Comparison of ENCODE assay signal across 21 mouse cellular contexts in the genomic region with DNA sequence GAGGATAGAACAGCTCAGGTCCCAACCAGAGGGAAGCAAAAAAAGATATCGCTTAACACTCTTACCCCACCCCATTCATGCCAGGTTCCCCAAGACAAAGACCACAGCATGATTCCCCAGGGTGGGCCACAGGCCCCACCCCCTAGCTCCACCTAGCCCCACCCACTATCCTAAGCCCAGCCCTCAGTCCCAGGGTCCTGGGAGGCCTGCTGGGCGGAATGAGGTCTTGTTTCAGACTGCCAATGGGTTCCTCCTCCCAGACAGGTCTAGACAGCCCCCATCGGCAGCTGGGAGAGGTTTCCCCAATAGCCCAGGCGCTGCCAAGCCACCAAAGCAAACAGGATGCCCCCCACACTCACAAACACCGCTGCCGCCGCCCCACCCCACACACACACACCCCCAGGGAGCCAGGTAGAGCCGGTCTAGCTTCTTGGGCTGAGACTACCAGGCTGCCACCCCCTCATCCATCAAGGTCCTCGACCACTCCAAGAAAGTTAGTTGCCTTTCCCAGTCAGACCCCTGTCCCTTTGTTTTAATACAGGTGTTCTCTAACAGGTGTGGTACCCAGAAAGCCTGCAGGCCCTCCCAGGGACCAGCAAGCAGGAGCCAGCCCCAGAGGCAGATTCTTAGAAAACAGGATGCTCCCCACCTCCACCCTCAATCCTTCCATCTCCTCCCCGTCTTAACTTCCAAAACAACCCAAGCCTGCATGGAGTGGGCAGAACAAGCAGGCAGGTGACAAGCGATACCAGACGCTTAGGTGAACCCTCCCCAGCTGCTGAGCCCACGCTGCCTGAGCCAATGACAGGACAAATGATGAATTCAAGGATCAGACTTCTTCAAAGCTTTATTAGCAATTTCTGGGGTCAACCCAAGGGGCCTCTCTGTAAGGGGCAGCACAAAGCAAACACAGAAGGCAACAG. TPM values are rescaled to one million over a fixed set of nuclear protein-coding genes. Genes with fewer than 3 reads are reported as not detected.
DNase-seq lines count a peak whose midpoint lies in the region; ATAC-seq and TF ChIP-seq lines count a peak whose summit lies in the region.
"Had no signal": no experiment of that assay in that cellular context is flagged by ENCODE, and none has a peak within 500 bp of the region (broad histone marks: within the 10 kb centered on the region; RNA-seq: fewer than 3 reads in every experiment).

No protein-coding gene starts in this region.

- H3K27me3 ChIP-seq in liver, postnatal 0 days (ENCODE audit: insufficient read depth, low read length) = no peaks in the 10 kb centered on the region
- H3K27me3 ChIP-seq in liver, embryonic 11.5 days (replicated peaks; ENCODE audit: control insufficient read depth, insufficient read depth, low read length) = no peaks in the 10 kb centered on the region
- H3K27me3 ChIP-seq in embryonic facial prominence, embryonic 12.5 days = no peaks in the 10 kb centered on the region
- H3K27me3 ChIP-seq in limb, embryonic 15.5 days = no peaks in the 10 kb centered on the region
- H3K27me3 ChIP-seq in midbrain, embryonic 13.5 days = no peaks in the 10 kb centered on the region
- H3K27me3 ChIP-seq: lung, embryonic 15.5 days had no signal

- DNase-seq in liver, postnatal 0 days = peak; percentile 12
- DNase-seq in liver, embryonic 11.5 days (ENCODE audit: low spot score) = no peak
- peak; percentile 83 for DNase-seq in ES-E14 (ENCODE audit: low read depth, low spot score)
- no peak for DNase-seq in thymus, postnatal 25 days
- DNase-seq: cerebellum, adult 11-12 months; cerebellum, postnatal 36 days; liver had no signal

- H3K27ac ChIP-seq in liver, postnatal 0 days (ENCODE audit: low read depth) = no peak overlapping the region
- no peak overlapping the region for H3K27ac ChIP-seq in liver, embryonic 11.5 days (ENCODE audit: low read depth, low read length)
- H3K27ac ChIP-seq in ES-E14 (ENCODE audit: insufficient read depth, low read depth, low read length, poor library complexity, severe bottlenecking) = peak overlapping the region; percentile 58
- peak overlapping the region; percentile 41; the same call in 1 of the 2 replicates for H3K27ac ChIP-seq in embryonic facial prominence, embryonic 12.5 days
- 0 out of 2 replicates have a peak overlapping the region, but pooled peaks have one; percentile 44 for H3K27ac ChIP-seq in limb, embryonic 15.5 days
- H3K27ac ChIP-seq in midbrain, embryonic 13.5 days = no peak overlapping the region
- H3K27ac ChIP-seq: heart, embryonic 13.5 days; kidney, postnatal 0 days; layer of hippocampus, adult 2 months; left cerebral cortex, adult 2 months; lung, embryonic 15.5 days had no signal

- WGBS in liver, postnatal 0 days (ENCODE audit: insufficient replicate concordance) = 26% methylated on average over 13 of the region's 13 CpGs
- 24% methylated on average over 13 of the region's 13 CpGs for WGBS in liver, embryonic 11.5 days
- 14% methylated on average over 13 of the region's 13 CpGs for WGBS in embryonic facial prominence, embryonic 12.5 days
- 16% methylated on average over 13 of the region's 13 CpGs for WGBS in limb, embryonic 15.5 days
- WGBS in midbrain, embryonic 13.5 days = 30% methylated on average over 13 of the region's 13 CpGs

- H3K4me1 ChIP-seq in liver, postnatal 0 days (ENCODE audit: insufficient read depth) = no peaks in the 10 kb centered on the region
- H3K4me1 ChIP-seq in liver, embryonic 11.5 days (replicated peaks; ENCODE audit: control insufficient read depth, insufficient read depth, low read length) = no peaks in the 10 kb centered on the region
- H3K4me1 ChIP-seq in ES-E14 (ENCODE audit: control insufficient read depth in 2 of 2, insufficient read depth in 2 of 2, low read length in 2 of 2, poor library complexity in 1 of 2) = peaks cover 18 to 36% of the 10 kb centered on the region in 2 experiments
- no peaks in the 10 kb centered on the region for H3K4me1 ChIP-seq in embryonic facial prominence, embryonic 12.5 days
- peaks cover 24% of the 10 kb centered on the region for H3K4me1 ChIP-seq in limb, embryonic 15.5 days
- no peaks in the 10 kb centered on the region for H3K4me1 ChIP-seq in midbrain, embryonic 13.5 days (replicated peaks)
- H3K4me1 ChIP-seq: lung, embryonic 15.5 days had no signal

- TF ChIP-seq EP300 in liver, postnatal 0 days (IDR thresholded peaks at IDR 0.05; ENCODE audit: low read depth) = no peak

- no peak overlapping the region for H3K4me3 ChIP-seq in liver, postnatal 0 days (ENCODE audit: low read depth, low read length)
- H3K4me3 ChIP-seq in liver, embryonic 11.5 days (ENCODE audit: low read depth, low read length) = no peak overlapping the region
- H3K4me3 ChIP-seq in ES-E14 (ENCODE audit: insufficient read depth in 1 of 2, low read depth in 1 of 2, low read length in 2 of 2, poor library complexity in 1 of 2, severe bottlenecking in 1 of 2) = 0 out of 4 replicates have a peak overlapping the region, but pooled peaks of 1 of the 2 experiments have one; percentile 3
- H3K4me3 ChIP-seq in embryonic facial prominence, embryonic 12.5 days = no peak overlapping the region
- no peak overlapping the region for H3K4me3 ChIP-seq in limb, embryonic 15.5 days
- no peak overlapping the region for H3K4me3 ChIP-seq in midbrain, embryonic 13.5 days (replicated peaks)
- H3K4me3 ChIP-seq: heart, embryonic 13.5 days; layer of hippocampus, adult 2 months; left cerebral cortex, adult 2 months; lung, embryonic 15.5 days had no signal

- H3K9ac ChIP-seq in liver, postnatal 0 days (replicated peaks) = no peak overlapping the region
- H3K9ac ChIP-seq in liver, embryonic 11.5 days (ENCODE audit: low read depth, low read length) = no peak overlapping the region
- peak overlapping the region; percentile 26; the same call in 1 of the 2 replicates for H3K9ac ChIP-seq in ES-E14 (ENCODE audit: insufficient read depth, low read depth, low read length, poor library complexity, severe bottlenecking)
- H3K9ac ChIP-seq in embryonic facial prominence, embryonic 12.5 days = no peak overlapping the region
- H3K9ac ChIP-seq in limb, embryonic 15.5 days = no peak overlapping the region
- no peak overlapping the region for H3K9ac ChIP-seq in midbrain, embryonic 13.5 days (replicated peaks)
- H3K9ac ChIP-seq: heart, embryonic 13.5 days; lung, embryonic 15.5 days had no signal

- no peaks in the 10 kb centered on the region for H3K36me3 ChIP-seq in liver, postnatal 0 days (replicated peaks; ENCODE audit: insufficient read depth, low read length)
- no peaks in the 10 kb centered on the region for H3K36me3 ChIP-seq in liver, embryonic 11.5 days (ENCODE audit: control insufficient read depth, insufficient read depth, low read length)
- no peaks in the 10 kb centered on the region for H3K36me3 ChIP-seq in ES-E14 (ENCODE audit: control insufficient read depth, insufficient read depth, low read length, poor library complexity, severe bottlenecking)
- H3K36me3 ChIP-seq in embryonic facial prominence, embryonic 12.5 days = no peaks in the 10 kb centered on the region
- no peaks in the 10 kb centered on the region for H3K36me3 ChIP-seq in limb, embryonic 15.5 days
- H3K36me3 ChIP-seq in midbrain, embryonic 13.5 days = no peaks in the 10 kb centered on the region
- H3K36me3 ChIP-seq: heart, embryonic 13.5 days; lung, embryonic 15.5 days had no signal

- ATAC-seq in liver, postnatal 0 days = no peak
- ATAC-seq in liver, embryonic 11.5 days (replicated peaks; ENCODE audit: low FRiP score) = no peak
- ATAC-seq in embryonic facial prominence, embryonic 12.5 days (ENCODE audit: insufficient number of reproducible peaks, insufficient read depth, low FRiP score, low TSS enrichment) = peak; percentile 42; the same call in 1 of the 2 replicates
- ATAC-seq in limb, embryonic 15.5 days (ENCODE audit: insufficient number of reproducible peaks, low FRiP score, low TSS enrichment, low read depth) = 0 out of 2 replicates have a peak, but pooled peaks have one; percentile 30
- no peak for ATAC-seq in midbrain, embryonic 13.5 days
- ATAC-seq: inflammation-experienced regulatory T-cells, adult 6 months had no signal

- no peak overlapping the region for H3K4me2 ChIP-seq in liver, postnatal 0 days (ENCODE audit: low read depth, low read length)
- no peak overlapping the region for H3K4me2 ChIP-seq in liver, embryonic 11.5 days
- H3K4me2 ChIP-seq in embryonic facial prominence, embryonic 12.5 days (replicated peaks) = no peak overlapping the region
- H3K4me2 ChIP-seq in limb, embryonic 15.5 days = no peak overlapping the region
- no peak overlapping the region for H3K4me2 ChIP-seq in midbrain, embryonic 13.5 days (replicated peaks)
- H3K4me2 ChIP-seq: heart, embryonic 13.5 days; lung, embryonic 15.5 days had no signal

- no peaks in the 10 kb centered on the region for H3K9me3 ChIP-seq in liver, postnatal 0 days (ENCODE audit: low read length)
- no peaks in the 10 kb centered on the region for H3K9me3 ChIP-seq in liver, embryonic 11.5 days (ENCODE audit: control insufficient read depth, low read length)
- H3K9me3 ChIP-seq in ES-E14 (ENCODE audit: control insufficient read depth, insufficient read depth, low read depth, low read length) = no peaks in the 10 kb centered on the region
- no peaks in the 10 kb centered on the region for H3K9me3 ChIP-seq in embryonic facial prominence, embryonic 12.5 days
- H3K9me3 ChIP-seq in limb, embryonic 15.5 days = no peaks in the 10 kb centered on the region
- H3K9me3 ChIP-seq in midbrain, embryonic 13.5 days = no peaks in the 10 kb centered on the region
- H3K9me3 ChIP-seq: heart, embryonic 13.5 days; lung, embryonic 15.5 days had no signal

- in situ Hi-C loops in ES-E14 (cut with MboI; ENCODE audit: low sequenced_read_pairs in 2 of 2, unreplicated experiment in 2 of 2) = no loop called here

- no peak for TF ChIP-seq CTCF in liver, postnatal 0 days (IDR thresholded peaks at IDR 0.05; ENCODE audit: low read depth)

RNA-seq across cellular contexts. Expression of a gene that starts 1.5 kb away (rescaled TPM):
- polyA plus RNA-seq in liver, postnatal 0 days (2015; fragmentation: Nextera tagmentation; extraction: Ambion mirVana) = 0.08 and 0.09 TPM in 2 replicates
- polyA plus RNA-seq in liver, embryonic 11.5 days (2014; fragmentation: Nextera tagmentation; extraction: Ambion mirVana) = 0.32 and 0.42 TPM in 2 replicates
- total RNA-seq in ES-E14 (2012; rRNA removed) = 3.2 and 8.5 TPM in 2 replicates
- 8.1 and 12.4 TPM in 2 replicates for polyA plus RNA-seq in embryonic facial prominence, embryonic 12.5 days (2016; fragmentation: Nextera tagmentation; extraction: Ambion mirVana)
- polyA plus RNA-seq in limb, embryonic 15.5 days (2015; fragmentation: Nextera tagmentation; extraction: Ambion mirVana) = 264 and 267 TPM in 2 replicates
- polyA plus RNA-seq in midbrain, embryonic 13.5 days (2015; fragmentation: Nextera tagmentation; extraction: Ambion mirVana) = not detected in 2 replicates
- total RNA-seq: hematopoietic stem cell, adult 5-6 weeks; layer of hippocampus, adult 2 months; left cerebral cortex, adult 2 months; megakaryocyte progenitor cell, adult 5-6 weeks had no signal
- polyA plus RNA-seq: neural tube, embryonic 14.5 days had no signal

RNA-seq across cellular contexts. Expression of a gene that starts 7.4 kb away (rescaled TPM):
- not detected in 2 replicates for polyA plus RNA-seq in liver, postnatal 0 days (2015; fragmentation: Nextera tagmentation; extraction: Ambion mirVana)
- not detected in 2 replicates for polyA plus RNA-seq in liver, embryonic 11.5 days (2014; fragmentation: Nextera tagmentation; extraction: Ambion mirVana)
- 21.7 and 42.5 TPM in 2 replicates for total RNA-seq in ES-E14 (2012; rRNA removed)
- not detected in 2 replicates for polyA plus RNA-seq in embryonic facial prominence, embryonic 12.5 days (2016; fragmentation: Nextera tagmentation; extraction: Ambion mirVana)
- polyA plus RNA-seq in limb, embryonic 15.5 days (2015; fragmentation: Nextera tagmentation; extraction: Ambion mirVana) = 0.15 TPM in 1 of 2 replicates, not detected in the other
- polyA plus RNA-seq in midbrain, embryonic 13.5 days (2015; fragmentation: Nextera tagmentation; extraction: Ambion mirVana) = not detected in 2 replicates
- total RNA-seq: gastrocnemius, postnatal 36 days; hematopoietic stem cell, adult 5-6 weeks; layer of hippocampus, adult 2 months; left cerebral cortex, adult 2 months; megakaryocyte progenitor cell, adult 5-6 weeks had no signal
- polyA plus RNA-seq: heart, embryonic 13.5 days; inflammation-experienced regulatory T-cells, adult 6 months; kidney, postnatal 0 days; lung, embryonic 15.5 days; neural tube, embryonic 14.5 days had no signal

RNA-seq across cellular contexts. Expression of a gene that starts 13.6 kb away (rescaled TPM):
- polyA plus RNA-seq in liver, postnatal 0 days (2015; fragmentation: Nextera tagmentation; extraction: Ambion mirVana) = not detected in 2 replicates
- polyA plus RNA-seq in liver, embryonic 11.5 days (2014; fragmentation: Nextera tagmentation; extraction: Ambion mirVana) = not detected in 2 replicates
- 0.31 and 0.69 TPM in 2 replicates for total RNA-seq in ES-E14 (2012; rRNA removed)
- not detected in 2 replicates for polyA plus RNA-seq in embryonic facial prominence, embryonic 12.5 days (2016; fragmentation: Nextera tagmentation; extraction: Ambion mirVana)
- polyA plus RNA-seq in limb, embryonic 15.5 days (2015; fragmentation: Nextera tagmentation; extraction: Ambion mirVana) = 11.7 and 16.2 TPM in 2 replicates
- polyA plus RNA-seq in midbrain, embryonic 13.5 days (2015; fragmentation: Nextera tagmentation; extraction: Ambion mirVana) = not detected in 2 replicates
- total RNA-seq: gastrocnemius, postnatal 36 days; hematopoietic stem cell, adult 5-6 weeks; layer of hippocampus, adult 2 months; left cerebral cortex, adult 2 months; megakaryocyte progenitor cell, adult 5-6 weeks had no signal
- polyA plus RNA-seq: frontal cortex, adult 2 months; heart, embryonic 13.5 days; inflammation-experienced regulatory T-cells, adult 6 months; kidney, postnatal 0 days; lung, embryonic 15.5 days; neural tube, embryonic 14.5 days had no signal

RNA-seq across cellular contexts. Expression of a gene that starts 55.0 kb away (rescaled TPM):
- 0.32 and 1.2 TPM in 2 replicates for polyA plus RNA-seq in liver, postnatal 0 days (2015; fragmentation: Nextera tagmentation; extraction: Ambion mirVana)
- polyA plus RNA-seq in liver, embryonic 11.5 days (2014; fragmentation: Nextera tagmentation; extraction: Ambion mirVana) = 2.1 and 2.3 TPM in 2 replicates
- total RNA-seq in ES-E14 (2012; rRNA removed) = 2.1 and 2.3 TPM in 2 replicates
- polyA plus RNA-seq in embryonic facial prominence, embryonic 12.5 days (2016; fragmentation: Nextera tagmentation; extraction: Ambion mirVana) = 110 and 120 TPM in 2 replicates
- polyA plus RNA-seq in limb, embryonic 15.5 days (2015; fragmentation: Nextera tagmentation; extraction: Ambion mirVana) = 1,243 and 1,298 TPM in 2 replicates
- 0.15 and 0.22 TPM in 2 replicates for polyA plus RNA-seq in midbrain, embryonic 13.5 days (2015; fragmentation: Nextera tagmentation; extraction: Ambion mirVana)
- total RNA-seq: gastrocnemius, postnatal 36 days; hematopoietic stem cell, adult 5-6 weeks; layer of hippocampus, adult 2 months; left cerebral cortex, adult 2 months; megakaryocyte progenitor cell, adult 5-6 weeks had no signal
- polyA plus RNA-seq: inflammation-experienced regulatory T-cells, adult 6 months had no signal

RNA-seq across cellular contexts. Expression of a gene that starts 57.4 kb away (rescaled TPM):
- 1,752 and 1,956 TPM in 2 replicates for polyA plus RNA-seq in liver, postnatal 0 days (2015; fragmentation: Nextera tagmentation; extraction: Ambion mirVana)
- 2,121 and 2,222 TPM in 2 replicates for polyA plus RNA-seq in liver, embryonic 11.5 days (2014; fragmentation: Nextera tagmentation; extraction: Ambion mirVana)
- total RNA-seq in ES-E14 (2012; rRNA removed) = 322 and 326 TPM in 2 replicates
- polyA plus RNA-seq in embryonic facial prominence, embryonic 12.5 days (2016; fragmentation: Nextera tagmentation; extraction: Ambion mirVana) = 1,469 and 1,519 TPM in 2 replicates
- polyA plus RNA-seq in limb, embryonic 15.5 days (2015; fragmentation: Nextera tagmentation; extraction: Ambion mirVana) = 1,535 and 1,764 TPM in 2 replicates
- 1,443 and 1,564 TPM in 2 replicates for polyA plus RNA-seq in midbrain, embryonic 13.5 days (2015; fragmentation: Nextera tagmentation; extraction: Ambion mirVana)

Comparison
In these comparisons a context has a peak if more than half of its experiments do, and no peak if none do; other contexts are left out.
1. DNase-seq: peak in liver, postnatal 0 days (single experiment) and ES-E14 (single experiment); none in liver, embryonic 11.5 days (single experiment) and thymus, postnatal 25 days (single experiment).
2. ATAC-seq: peak in embryonic facial prominence, embryonic 12.5 days (single experiment) and limb, embryonic 15.5 days (single experiment); none in liver, postnatal 0 days (single experiment), liver, embryonic 11.5 days (single experiment) and midbrain, embryonic 13.5 days (single experiment).
3. H3K27ac ChIP-seq: peak in ES-E14 (single experiment), embryonic facial prominence, embryonic 12.5 days (single experiment) and limb, embryonic 15.5 days (single experiment); none in liver, postnatal 0 days (single experiment), liver, embryonic 11.5 days (single experiment) and midbrain, embryonic 13.5 days (single experiment).
4. RNA of a gene that starts 1.5 kb away (polyA plus RNA-seq): 264 to 267 TPM in limb, embryonic 15.5 days; 8.1 to 12.4 TPM in embryonic facial prominence, embryonic 12.5 days, 0.32 to 0.42 TPM in liver, embryonic 11.5 days, 0.08 to 0.09 TPM in liver, postnatal 0 days and not detected in midbrain, embryonic 13.5 days; every median in the first group is over 10 times any median in the second.
5. RNA of a gene that starts 13.6 kb away (polyA plus RNA-seq): 11.7 to 16.2 TPM in limb, embryonic 15.5 days; not detected in embryonic facial prominence, embryonic 12.5 days, not detected in liver, postnatal 0 days, not detected in liver, embryonic 11.5 days and not detected in midbrain, embryonic 13.5 days; every median in the first group is over 10 times any median in the second.